Comparison of ENCODE assay signal across 18 mouse cellular contexts in genomic region chr4:76025571-76026325, GRCm38 (mm10).
DNase-seq lines count a peak whose midpoint lies in the region; ATAC-seq lines count a peak whose summit lies in the region.
"Had no signal": no experiment of that assay in that cellular context is flagged by ENCODE, and none has a peak within 500 bp of the region (broad histone marks: within the 10 kb centered on the region; RNA-seq: fewer than 3 reads in every experiment).

No protein-coding gene starts in this region.

- no peak overlapping the region for H3K4me2 ChIP-seq in limb, embryonic 11.5 days (ENCODE audit: low read depth, severe bottlenecking)
- H3K4me2 ChIP-seq in forebrain, embryonic 11.5 days (ENCODE audit: low read depth, low read length, severe bottlenecking), result no peak overlapping the region
- peak overlapping the region; percentile 31 for H3K4me2 ChIP-seq in forebrain, embryonic 16.5 days (ENCODE audit: low read length)
- peak overlapping the region; percentile 27 for H3K4me2 ChIP-seq in neural tube, embryonic 13.5 days
- H3K4me2 ChIP-seq: embryonic facial prominence, embryonic 12.5 days; limb, embryonic 12.5 days had no signal

- H3K27ac ChIP-seq in limb, embryonic 11.5 days (replicated peaks; ENCODE audit: low read depth, low read length), result no peak overlapping the region
- no peak overlapping the region for H3K27ac ChIP-seq in limb, embryonic 10.5 days
- H3K27ac ChIP-seq in forebrain, embryonic 11.5 days (ENCODE audit: low read depth, low read length), result peak overlapping the region; percentile 9; the same call in 1 of the 2 replicates
- H3K27ac ChIP-seq in forebrain, embryonic 16.5 days (ENCODE audit: low read length), result peak overlapping the region; percentile 39; the same call in 1 of the 2 replicates
- peak overlapping the region; percentile 79 for H3K27ac ChIP-seq in neural tube, embryonic 13.5 days (replicated peaks)
- H3K27ac ChIP-seq: embryonic facial prominence, embryonic 12.5 days; limb, embryonic 12.5 days; liver, embryonic 14.5 days; stomach, postnatal 0 days had no signal

- no peaks in the 10 kb centered on the region for H3K4me1 ChIP-seq in limb, embryonic 11.5 days (ENCODE audit: control insufficient read depth, insufficient read depth, low read length)
- peaks cover 11% of the 10 kb centered on the region; the same call in 1 of the 2 replicates for H3K4me1 ChIP-seq in limb, embryonic 10.5 days
- H3K4me1 ChIP-seq in forebrain, embryonic 11.5 days (replicated peaks; ENCODE audit: control insufficient read depth, insufficient read depth, low read length), result 0 out of 2 replicates have a peak, but pooled peaks cover 1% of the 10 kb centered on the region
- peaks cover 8% of the 10 kb centered on the region for H3K4me1 ChIP-seq in forebrain, embryonic 16.5 days (replicated peaks; ENCODE audit: control insufficient read depth, insufficient read depth, low read length)
- H3K4me1 ChIP-seq in neural tube, embryonic 13.5 days (replicated peaks), result peaks cover 17% of the 10 kb centered on the region
- H3K4me1 ChIP-seq: embryonic facial prominence, embryonic 12.5 days; limb, embryonic 12.5 days; megakaryocyte, embryonic 14.5 days had no signal

- ATAC-seq in limb, embryonic 11.5 days (ENCODE audit: insufficient number of reproducible peaks, low FRiP score, low TSS enrichment, low read depth), result no peak
- ATAC-seq in forebrain, embryonic 11.5 days (replicated peaks; ENCODE audit: low FRiP score), result peak; percentile 93
- ATAC-seq in forebrain, embryonic 16.5 days, result peak; percentile 94
- peak; percentile 87 for ATAC-seq in neural tube, embryonic 13.5 days (ENCODE audit: low read depth)
- no peak for ATAC-seq in monocyte, adult 5-6 weeks (replicated peaks; ENCODE audit: insufficient number of reproducible peaks, low FRiP score, low TSS enrichment, poor library complexity, severe bottlenecking)
- ATAC-seq: CD4-positive, CD25-positive, alpha-beta regulatory T cell, adult 4 months had no signal

- H3K27me3 ChIP-seq in limb, embryonic 11.5 days (ENCODE audit: control insufficient read depth, insufficient read depth, low read length), result no peaks in the 10 kb centered on the region
- peaks cover 4% of the 10 kb centered on the region for H3K27me3 ChIP-seq in limb, embryonic 10.5 days (ENCODE audit: low read depth, poor library complexity, severe bottlenecking)
- H3K27me3 ChIP-seq in forebrain, embryonic 11.5 days (ENCODE audit: control insufficient read depth, insufficient read depth, low read length), result no peaks in the 10 kb centered on the region
- H3K27me3 ChIP-seq in forebrain, embryonic 16.5 days (replicated peaks; ENCODE audit: control insufficient read depth, insufficient read depth, low read length), result no peaks in the 10 kb centered on the region
- H3K27me3 ChIP-seq in neural tube, embryonic 13.5 days, result no peaks in the 10 kb centered on the region
- H3K27me3 ChIP-seq: embryonic facial prominence, embryonic 12.5 days; limb, embryonic 12.5 days; megakaryocyte, embryonic 14.5 days had no signal

- no peak overlapping the region for H3K9ac ChIP-seq in limb, embryonic 11.5 days (ENCODE audit: low read length)
- H3K9ac ChIP-seq in forebrain, embryonic 11.5 days (ENCODE audit: low read length), result no peak overlapping the region
- peak overlapping the region; percentile 22; the same call in 1 of the 2 replicates for H3K9ac ChIP-seq in forebrain, embryonic 16.5 days (replicated peaks; ENCODE audit: low read depth, low read length)
- no peak overlapping the region for H3K9ac ChIP-seq in neural tube, embryonic 13.5 days
- H3K9ac ChIP-seq: embryonic facial prominence, embryonic 12.5 days; limb, embryonic 12.5 days; liver, embryonic 14.5 days had no signal

- peak; percentile 25 for DNase-seq in limb, embryonic 11.5 days (ENCODE audit: low spot score)
- no peak for DNase-seq in limb, embryonic 10.5 days (ENCODE audit: low spot score)
- peak; percentile 57 for DNase-seq in forebrain, embryonic 11.5 days (ENCODE audit: low spot score)
- DNase-seq in adipocyte (ENCODE audit: low spot score), result no peak
- no peak for DNase-seq in thymus, postnatal 36 days
- DNase-seq: cerebellum, postnatal 36 days; gastrocnemius, postnatal 10 days; lung, postnatal 10 days; thymus, postnatal 4 days had no signal

- no peaks in the 10 kb centered on the region for H3K9me3 ChIP-seq in limb, embryonic 11.5 days (ENCODE audit: control insufficient read depth, low read length)
- H3K9me3 ChIP-seq in limb, embryonic 10.5 days (replicated peaks), result no peaks in the 10 kb centered on the region
- H3K9me3 ChIP-seq in forebrain, embryonic 11.5 days (ENCODE audit: control insufficient read depth, low read length), result no peaks in the 10 kb centered on the region
- no peaks in the 10 kb centered on the region for H3K9me3 ChIP-seq in forebrain, embryonic 16.5 days (ENCODE audit: control insufficient read depth, low read length)
- no peaks in the 10 kb centered on the region for H3K9me3 ChIP-seq in neural tube, embryonic 13.5 days
- H3K9me3 ChIP-seq: embryonic facial prominence, embryonic 12.5 days; limb, embryonic 12.5 days; megakaryocyte, embryonic 14.5 days had no signal

- no peak overlapping the region for H3K4me3 ChIP-seq in limb, embryonic 11.5 days (ENCODE audit: low read depth, low read length)
- no peak overlapping the region for H3K4me3 ChIP-seq in limb, embryonic 10.5 days
- no peak overlapping the region for H3K4me3 ChIP-seq in forebrain, embryonic 11.5 days (ENCODE audit: low read depth, low read length)
- H3K4me3 ChIP-seq in forebrain, embryonic 16.5 days (replicated peaks; ENCODE audit: low read length), result no peak overlapping the region
- no peak overlapping the region for H3K4me3 ChIP-seq in neural tube, embryonic 13.5 days
- H3K4me3 ChIP-seq: embryonic facial prominence, embryonic 12.5 days; limb, embryonic 12.5 days; megakaryocyte, embryonic 14.5 days had no signal

- no peaks in the 10 kb centered on the region for H3K36me3 ChIP-seq in limb, embryonic 11.5 days (ENCODE audit: control insufficient read depth, insufficient read depth, low read length)
- H3K36me3 ChIP-seq in limb, embryonic 10.5 days, result no peaks in the 10 kb centered on the region
- H3K36me3 ChIP-seq in forebrain, embryonic 11.5 days (ENCODE audit: control insufficient read depth, insufficient read depth, low read length), result no peaks in the 10 kb centered on the region
- H3K36me3 ChIP-seq in forebrain, embryonic 16.5 days (ENCODE audit: control insufficient read depth, insufficient read depth), result no peaks in the 10 kb centered on the region
- no peaks in the 10 kb centered on the region for H3K36me3 ChIP-seq in neural tube, embryonic 13.5 days
- H3K36me3 ChIP-seq: embryonic facial prominence, embryonic 12.5 days; limb, embryonic 12.5 days had no signal

- WGBS in limb, embryonic 11.5 days, result 50% methylated on average over 8 of the region's 8 CpGs
- WGBS in limb, embryonic 10.5 days, result 58% methylated on average over 8 of the region's 8 CpGs
- 29% methylated on average over 8 of the region's 8 CpGs for WGBS in forebrain, embryonic 11.5 days
- WGBS in forebrain, embryonic 16.5 days, result 18% methylated on average over 8 of the region's 8 CpGs
- 37% methylated on average over 8 of the region's 8 CpGs for WGBS in neural tube, embryonic 13.5 days

Comparison
In these comparisons a context has a peak if more than half of its experiments do, and no peak if none do; other contexts are left out.
1. DNase-seq: peak in limb, embryonic 11.5 days (single experiment) and forebrain, embryonic 11.5 days (single experiment); none in limb, embryonic 10.5 days (single experiment), adipocyte (single experiment) and thymus, postnatal 36 days (0 of 2).
2. H3K4me2 ChIP-seq: peak in forebrain, embryonic 16.5 days (single experiment) and neural tube, embryonic 13.5 days (single experiment); none in limb, embryonic 11.5 days (single experiment) and forebrain, embryonic 11.5 days (single experiment).
3. ATAC-seq: peak in forebrain, embryonic 11.5 days (single experiment), forebrain, embryonic 16.5 days (single experiment) and neural tube, embryonic 13.5 days (single experiment); none in limb, embryonic 11.5 days (single experiment) and monocyte, adult 5-6 weeks (single experiment).
4. H3K27ac ChIP-seq: peak in forebrain, embryonic 11.5 days (single experiment), forebrain, embryonic 16.5 days (single experiment) and neural tube, embryonic 13.5 days (single experiment); none in limb, embryonic 11.5 days (single experiment) and limb, embryonic 10.5 days (single experiment).